Mouse (Mus musculus) adrenal gland, postnatal 36 days (tissue): Measurements from ENCODE around the gene Rps10. TPM values are rescaled to one million over a fixed set of nuclear protein-coding genes. Genes with fewer than 3 reads are reported as not detected.

Experiments
- DNase-seq, 2 experiments: peaks; one replicate each; pipeline ENCODE4 v3.0.0; 2021; ENCODE audit warnings: mixed read lengths in 1 of 2
- long read RNA-seq, 2 experiments: library from polyadenylated mRNA; stranded (forward); transcript quantifications; one replicate each; pipeline ENCODE4 v2.0.0; 2021; ENCODE audit warnings: borderline sequencing depth in 2 of 2
- total RNA-seq, 2 experiments: library from RNA; stranded (reverse); gene quantifications; 2 replicates each; pipeline ENCODE4 v1.2.3; 2021

Gene Rps10
- 1,000 to 10,000 TPM in 1 of 2 experiments, 100 to 1,000 TPM in 1; 945 to 1,005 TPM for total RNA-seq
- long read RNA-seq, experiment 1, transcript Rps10-208 (5 exons, 498 nt): minor isoform, 16 of 296 reads
- long read RNA-seq, experiment 1, transcript Rps10-203 (6 exons, 887 nt): major isoform, 252 of 296 reads
- long read RNA-seq, experiment 1, partial matches to known transcripts: 19 of 296 reads
- long read RNA-seq, experiment 1, other reads (novel, unspliced or antisense): 9 of 296 reads
- long read RNA-seq, experiment 2, transcript Rps10-203 (6 exons, 887 nt): major isoform, 132 of 143 reads
- long read RNA-seq, experiment 2, transcript Rps10-208 (5 exons, 498 nt): minor isoform, 5 of 143 reads
- long read RNA-seq, experiment 2, partial matches to known transcripts: 4 of 143 reads
- long read RNA-seq, experiment 2, other reads (novel, unspliced or antisense): 2 of 143 reads

DNA sequence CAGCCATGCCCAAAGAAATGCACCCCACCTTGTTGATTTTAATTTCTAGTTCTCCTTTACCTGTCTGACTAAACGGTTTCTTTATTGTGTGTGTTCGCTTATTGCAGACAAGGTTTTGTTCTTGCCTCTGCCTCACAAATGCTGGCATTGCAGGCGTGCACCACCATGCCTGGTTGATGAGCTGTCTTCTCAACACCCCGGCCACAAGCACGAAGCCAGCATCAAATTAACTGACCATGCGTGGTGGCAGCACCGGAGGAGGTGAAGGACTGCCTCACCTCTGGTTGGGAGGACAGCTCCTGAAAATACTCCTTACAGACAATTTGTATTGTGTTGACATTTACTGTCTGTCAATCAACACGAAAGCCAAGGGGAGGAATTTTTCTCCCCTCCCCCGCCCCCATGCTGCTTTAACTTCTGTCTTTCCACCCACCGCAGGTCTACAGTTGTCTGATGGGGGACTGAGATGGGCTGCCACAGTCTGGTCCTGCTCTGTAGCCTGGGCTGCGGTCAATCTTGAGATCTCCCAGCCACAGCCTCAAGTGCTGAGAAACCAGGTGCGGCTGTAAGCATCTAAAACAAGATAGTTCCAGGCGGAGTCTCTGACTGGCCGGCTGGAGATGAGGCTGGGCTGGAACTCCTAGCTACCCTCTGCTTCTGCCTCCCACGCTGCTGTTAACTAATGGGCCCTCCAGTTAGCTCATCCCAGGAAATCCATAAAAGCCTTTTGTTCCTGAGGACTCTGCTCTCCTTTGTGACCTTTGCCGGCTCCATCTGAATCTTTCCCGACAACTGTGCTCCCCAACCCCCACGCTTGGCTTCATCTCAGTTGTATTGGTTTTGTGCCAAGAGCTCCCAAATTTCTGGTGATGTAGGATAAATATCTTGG lies at the start of gene Rps10:
Gene Rps10 (minus strand): TSS at position 538 of the 889 bp plus-strand sequence.
- no peak for DNase-seq

DNA sequence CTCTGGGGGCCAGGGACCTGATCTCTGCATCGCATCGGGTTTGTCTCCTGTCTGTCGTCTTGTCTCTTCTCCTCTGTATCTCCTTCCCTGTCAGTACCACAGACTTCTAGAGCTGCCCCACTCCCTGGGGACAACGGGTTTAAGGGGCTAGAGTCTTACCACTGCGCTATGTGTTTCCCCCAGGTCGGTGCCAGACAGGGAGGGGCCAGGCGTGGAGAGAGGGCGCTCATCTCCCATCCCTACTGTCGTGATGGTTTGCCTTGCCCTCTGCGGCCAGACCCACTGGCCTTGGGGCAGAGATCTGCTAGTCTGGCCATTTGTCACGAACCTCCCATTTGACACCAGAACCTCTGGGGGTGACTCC lies 49.1 kb upstream of the Rps10 start:
- DNase-seq: no peak

DNA sequence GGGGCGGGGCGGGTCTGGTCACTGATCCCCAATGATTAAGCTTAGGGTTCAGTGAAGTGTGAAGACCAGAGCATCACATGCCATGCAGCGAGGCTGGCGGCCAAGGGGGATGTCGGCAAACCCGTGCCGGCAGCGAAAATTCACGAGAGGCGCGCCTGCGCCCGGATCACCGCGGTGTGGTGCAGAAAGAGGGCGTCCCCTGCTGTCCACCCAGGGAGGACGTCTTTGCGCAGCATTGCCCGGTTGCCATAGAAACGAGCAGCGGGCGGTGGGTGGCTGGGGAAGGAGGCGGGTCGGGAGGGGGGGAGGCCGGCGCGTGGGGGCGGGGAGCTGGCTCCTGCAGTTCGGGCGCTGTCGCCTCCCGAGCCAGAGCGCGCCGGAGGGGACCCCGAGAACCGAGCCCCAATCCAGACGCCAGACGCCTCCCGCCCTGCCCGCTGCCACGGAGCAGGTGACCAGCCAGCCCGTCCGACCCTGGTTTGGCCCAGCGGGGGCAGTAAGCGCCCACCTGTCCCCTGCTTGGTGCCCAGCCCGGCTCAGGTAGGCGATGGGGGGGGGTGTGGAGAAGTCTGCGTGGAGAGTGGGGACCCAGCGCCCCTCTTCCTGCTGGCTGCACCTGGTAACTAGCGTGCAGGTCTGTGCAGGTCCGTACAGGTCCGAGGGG lies 48.5 kb upstream of the Rps10 start:
- DNase-seq: peak; percentile 68 to 72

DNA sequence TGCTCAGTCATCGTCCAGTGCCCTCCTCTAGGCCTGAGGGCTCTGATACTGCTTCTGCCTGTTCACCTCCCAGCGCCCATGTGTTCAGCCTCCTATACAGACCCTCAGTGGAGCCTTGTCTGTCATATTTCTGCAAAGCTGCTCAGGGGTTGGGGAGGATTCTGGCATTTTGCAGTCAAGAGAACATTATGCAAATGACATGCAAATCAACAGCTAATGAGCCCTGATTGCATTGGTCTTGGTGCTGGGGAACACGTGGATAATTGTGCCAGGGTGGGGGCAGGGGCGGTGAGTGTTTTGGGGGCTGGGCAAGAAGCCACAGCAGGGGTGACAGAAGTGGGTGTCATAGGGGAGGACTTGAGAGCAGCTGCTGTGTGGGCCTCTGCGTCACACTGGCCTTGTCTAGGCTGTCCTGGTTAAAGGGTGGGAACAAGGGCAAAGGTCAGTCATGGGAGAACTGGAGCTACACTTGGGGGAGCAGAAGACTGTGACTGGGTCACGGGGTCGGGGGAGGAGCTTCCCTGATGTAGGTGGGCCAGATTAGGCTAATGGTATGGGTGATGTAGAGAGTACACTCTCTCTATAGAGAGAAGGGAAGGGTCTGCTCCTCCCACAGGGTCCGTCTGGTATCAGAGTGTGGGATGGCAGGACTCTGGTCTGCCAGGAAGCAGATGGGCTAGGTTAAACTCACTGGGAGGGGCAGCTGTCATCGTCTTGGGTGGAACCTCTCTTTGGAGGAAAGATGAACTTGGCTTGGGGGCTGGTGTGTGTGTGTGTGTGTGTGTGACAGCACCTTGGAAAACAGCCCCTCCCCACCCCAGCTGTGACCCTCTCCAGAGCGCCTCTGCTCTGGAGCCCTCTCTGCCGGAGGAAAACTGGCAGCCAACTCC lies 42.7 kb upstream of the Rps10 start:
- no peak for DNase-seq

DNA sequence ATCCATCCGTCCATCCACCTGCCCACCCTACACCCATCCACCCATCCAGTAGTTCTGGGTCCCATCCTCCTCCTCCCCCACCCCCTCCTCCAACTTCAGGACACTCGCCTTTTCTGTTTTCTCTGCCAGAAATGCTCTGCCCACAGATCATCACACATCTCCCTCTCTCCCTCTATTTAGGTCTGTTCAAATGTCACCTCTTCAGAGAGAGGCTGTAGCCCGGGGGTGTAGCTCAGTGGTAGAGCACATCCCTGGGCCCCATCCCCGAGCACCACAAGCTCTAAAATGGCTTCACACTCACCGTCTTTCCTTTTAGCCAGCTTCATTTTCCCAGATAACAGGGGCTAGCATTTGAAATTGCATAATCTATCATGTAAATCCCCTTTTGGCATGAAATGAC lies 41.3 kb upstream of the Rps10 start:
- DNase-seq: no peak

DNA sequence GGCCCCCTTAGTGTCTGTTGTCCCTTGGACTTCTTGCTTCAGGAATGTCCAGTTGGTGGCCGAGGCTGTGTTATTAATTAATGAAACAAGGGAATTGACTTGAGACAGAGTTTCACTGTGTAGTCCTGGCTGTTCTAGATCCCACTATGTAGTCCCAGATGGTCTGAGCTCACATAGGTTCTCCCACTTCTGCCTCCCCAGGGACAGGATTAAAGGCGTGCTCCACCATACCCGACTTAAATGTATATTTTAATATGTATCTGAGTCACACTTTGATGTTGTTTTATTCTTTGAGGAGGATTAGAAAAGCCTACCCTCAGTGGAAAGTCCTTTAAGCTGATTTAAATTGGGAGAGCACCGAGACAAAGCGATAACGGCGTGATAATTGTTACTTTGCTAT lies 39.8 kb upstream of the Rps10 start:
- no peak for DNase-seq

DNA sequence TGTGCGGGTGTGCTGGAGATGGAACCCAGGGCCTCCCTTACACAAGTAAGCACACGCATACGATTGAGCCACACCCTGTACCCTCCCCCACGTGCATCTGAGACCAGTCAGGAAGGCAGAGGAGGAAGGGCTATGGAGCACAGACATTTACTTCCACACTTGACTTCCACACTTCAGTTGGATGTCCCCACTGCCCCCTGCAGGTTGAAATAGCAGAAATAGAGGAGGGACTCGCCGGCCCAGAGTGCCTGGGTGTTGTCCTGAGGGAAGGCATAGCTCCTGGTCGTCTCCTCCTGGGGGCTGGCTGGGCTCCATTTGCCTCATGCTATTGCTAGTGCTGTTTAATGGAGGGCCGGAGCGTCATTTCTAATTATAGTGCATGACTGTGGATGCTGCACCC lies 39.0 kb upstream of the Rps10 start:
- no peak for DNase-seq

DNA sequence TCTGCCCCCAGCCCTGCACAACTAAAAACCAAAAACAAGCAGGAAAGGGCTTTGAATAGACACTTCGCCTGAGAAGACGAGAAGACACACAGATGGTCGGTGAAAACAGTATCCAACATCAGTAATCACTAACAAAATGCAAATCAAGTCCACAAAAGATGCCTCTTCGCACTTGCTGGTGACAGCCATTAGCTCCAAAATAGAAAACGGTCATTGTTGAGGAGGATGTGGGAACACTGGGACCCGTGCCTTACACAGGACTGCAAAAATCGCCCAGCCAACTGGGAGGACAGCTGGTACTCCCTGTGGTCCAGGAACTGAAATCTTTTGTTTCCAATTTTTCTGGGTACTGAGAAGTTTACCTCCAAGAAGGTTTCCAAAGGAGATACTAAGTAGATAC lies 37.5 kb upstream of the Rps10 start:
- no peak for DNase-seq

DNA sequence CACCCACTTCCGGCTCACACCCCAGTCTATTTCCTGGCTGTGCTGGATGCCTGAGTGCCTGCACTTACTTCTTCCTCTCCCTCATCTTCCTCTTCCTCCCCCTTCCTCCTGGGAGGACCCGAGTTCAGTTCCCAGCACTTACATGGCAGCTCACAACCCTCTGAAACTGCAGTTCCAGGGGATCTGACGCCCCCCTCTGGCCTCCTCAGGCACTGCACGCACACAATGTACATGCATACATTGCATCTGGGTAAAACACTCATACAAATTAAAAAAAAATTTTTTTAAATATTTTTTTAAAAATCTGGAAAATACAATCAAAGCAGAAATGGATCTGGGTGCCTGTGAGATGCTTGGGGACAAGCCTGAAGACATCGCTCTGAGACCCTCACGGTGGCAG lies 35.3 kb upstream of the Rps10 start:
- no peak for DNase-seq

DNA sequence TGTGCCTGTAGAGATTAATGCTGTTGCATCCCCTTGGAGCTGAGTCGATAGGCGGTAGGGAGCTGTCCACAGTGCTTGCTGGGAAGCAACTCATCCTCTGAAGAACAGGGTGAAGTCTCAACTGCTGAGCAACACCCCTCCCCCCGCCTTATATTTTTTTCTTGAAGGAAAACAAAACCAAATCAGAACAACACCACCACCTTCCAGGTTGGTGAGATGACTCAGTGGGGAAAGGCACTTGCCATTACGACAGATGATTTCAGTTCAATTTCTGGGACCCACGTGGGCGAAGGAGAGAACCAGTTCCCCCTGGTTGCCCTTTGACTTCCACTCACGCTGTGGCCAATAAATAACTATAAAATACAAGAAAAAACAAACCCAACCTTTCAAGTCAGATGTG lies 22.3 kb upstream of the Rps10 start:
- DNase-seq: no peak

DNA sequence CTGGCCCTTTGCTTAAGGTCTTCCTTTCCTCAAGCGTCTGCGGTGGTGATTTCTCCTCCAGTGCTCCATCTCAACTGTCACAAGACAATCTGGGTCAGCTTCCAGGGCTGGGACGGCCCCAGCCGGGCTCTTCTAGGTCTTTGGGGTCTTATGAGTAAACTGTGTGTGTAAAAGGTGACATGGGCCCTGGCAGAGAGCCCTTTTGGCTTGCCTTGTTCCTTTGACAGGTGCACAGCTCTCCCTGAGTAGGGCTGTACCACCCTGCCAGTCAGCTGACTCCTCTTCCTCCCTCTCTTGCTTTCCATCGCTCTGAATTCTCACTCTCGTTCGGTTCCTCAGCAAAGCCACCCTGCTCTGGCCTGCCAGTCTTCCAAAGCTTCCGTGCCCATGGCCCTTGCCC lies 20.7 kb upstream of the Rps10 start:
- no peak for DNase-seq

DNA sequence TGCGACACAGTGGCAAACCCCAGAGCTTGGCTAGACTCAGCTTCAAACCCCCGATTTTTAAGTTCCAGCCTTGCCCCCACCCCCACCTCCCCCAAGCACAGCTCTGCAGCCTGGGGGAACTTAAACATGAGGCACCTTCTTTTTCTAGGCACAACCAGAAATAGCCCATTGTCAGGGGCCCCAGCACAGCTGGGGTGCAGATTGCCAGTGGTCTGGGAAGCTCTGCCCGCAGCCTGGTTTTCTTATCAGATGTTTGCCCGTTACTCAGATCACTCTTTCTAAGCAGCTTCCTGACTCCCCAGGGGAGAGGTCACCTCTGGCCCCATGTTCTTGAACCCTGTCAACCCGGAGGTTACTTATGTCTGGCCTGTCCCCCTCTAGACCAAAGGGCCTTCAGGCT lies 19.9 kb upstream of the Rps10 start:
- no peak for DNase-seq

DNA sequence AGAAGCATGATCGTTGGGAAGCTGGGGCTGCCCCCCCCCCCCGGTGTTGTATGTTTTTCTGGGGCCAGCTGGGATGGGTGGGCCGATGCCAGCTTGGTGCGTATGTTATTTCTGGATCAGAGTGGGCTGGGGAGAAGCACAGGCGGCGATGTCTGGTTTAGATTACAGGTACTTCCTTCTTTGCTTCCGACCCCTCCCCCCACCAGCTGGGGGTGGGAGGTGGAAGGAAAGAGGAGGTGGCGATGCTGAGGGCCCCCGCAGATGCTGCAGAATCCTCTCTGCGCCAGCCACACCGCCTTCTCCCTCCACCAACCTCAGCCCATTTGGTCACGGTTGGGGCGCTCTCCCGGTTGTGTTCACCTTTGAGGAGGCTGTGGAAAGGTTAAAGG lies 19.5 kb upstream of the Rps10 start:
- DNase-seq: no peak

DNA sequence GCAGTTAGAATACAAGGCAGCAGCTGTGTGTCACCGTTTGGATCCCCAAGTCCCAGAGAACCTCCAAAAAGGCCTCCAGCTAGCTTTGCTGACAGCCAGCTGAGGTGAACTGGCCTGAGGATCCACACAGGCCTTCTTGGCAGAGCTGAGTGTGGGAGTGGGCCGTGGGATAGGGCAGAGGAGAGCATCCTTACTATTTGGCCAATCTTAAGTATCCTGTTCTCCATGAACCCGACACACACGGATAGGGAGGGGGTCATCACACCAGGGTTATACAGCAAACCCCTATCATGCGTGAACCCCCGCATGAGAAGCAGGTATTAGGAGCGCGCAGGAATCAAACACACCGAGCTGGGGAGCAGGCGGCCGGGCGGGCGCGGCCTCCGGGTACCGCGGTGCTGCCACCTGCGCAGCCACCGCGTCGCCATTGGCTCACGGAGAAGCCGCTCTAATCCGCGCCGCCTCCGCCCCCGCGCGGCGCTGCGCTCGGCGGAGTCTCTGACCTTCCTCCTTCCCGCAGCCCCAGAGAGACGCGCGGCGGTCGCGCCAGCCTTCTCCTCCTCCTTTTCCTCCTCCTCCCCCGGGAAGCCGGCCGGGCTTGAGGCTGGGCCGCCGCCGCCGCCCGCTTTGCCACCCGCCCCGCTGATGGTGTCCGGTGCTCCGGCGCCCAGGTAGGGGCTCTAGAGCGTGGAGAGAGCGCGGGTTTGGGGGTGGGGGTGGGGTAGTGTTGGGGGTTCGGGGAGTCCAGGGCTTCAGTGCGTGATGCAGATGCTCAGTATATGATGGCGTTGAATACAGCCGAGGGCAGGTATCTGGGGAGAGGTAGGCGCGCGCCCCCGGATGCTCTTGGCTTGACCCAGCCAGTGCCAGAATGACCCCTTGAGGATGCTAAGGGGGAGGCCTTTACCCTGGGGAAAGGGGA lies 18.9 kb upstream of the Rps10 start, which contains the start of gene Pacsin1:
Gene Pacsin1 (plus strand): TSS at position 421 of the 922 bp plus-strand sequence.
- DNase-seq: peak; percentile 56 to 69

DNA sequence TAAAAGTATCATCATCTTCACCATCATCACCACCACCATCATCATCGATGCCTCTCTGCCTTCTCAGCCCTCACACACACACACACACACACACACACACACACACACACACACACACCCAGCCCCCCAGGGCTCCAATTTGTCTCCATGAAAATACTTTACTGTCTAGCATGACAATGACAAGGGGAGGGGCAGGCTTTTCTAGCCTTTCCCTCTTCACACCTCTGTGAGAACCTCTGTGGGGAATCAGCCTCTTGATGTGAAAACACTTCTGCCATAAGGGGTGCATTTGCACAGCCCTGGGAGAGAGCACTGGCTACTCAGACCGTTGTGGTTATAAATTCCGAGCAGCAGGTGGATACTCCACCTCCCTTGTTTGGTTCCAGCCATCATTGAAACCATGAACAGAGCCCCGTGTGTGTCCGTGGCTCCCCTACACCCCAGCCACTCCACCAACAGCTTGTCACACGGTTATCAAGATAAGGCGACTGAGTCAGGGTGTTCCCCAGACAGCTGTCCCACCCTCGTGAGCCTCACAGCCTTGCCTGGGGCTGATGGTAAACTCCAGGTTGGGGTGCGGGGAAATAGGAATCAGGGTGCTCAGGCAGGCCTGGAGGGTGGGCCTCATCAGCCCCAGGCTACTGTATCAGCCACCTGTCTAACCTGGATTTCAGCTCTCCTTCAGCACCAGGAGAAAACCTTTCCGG lies 16.9 kb upstream of the Rps10 start:
- no peak for DNase-seq

DNA sequence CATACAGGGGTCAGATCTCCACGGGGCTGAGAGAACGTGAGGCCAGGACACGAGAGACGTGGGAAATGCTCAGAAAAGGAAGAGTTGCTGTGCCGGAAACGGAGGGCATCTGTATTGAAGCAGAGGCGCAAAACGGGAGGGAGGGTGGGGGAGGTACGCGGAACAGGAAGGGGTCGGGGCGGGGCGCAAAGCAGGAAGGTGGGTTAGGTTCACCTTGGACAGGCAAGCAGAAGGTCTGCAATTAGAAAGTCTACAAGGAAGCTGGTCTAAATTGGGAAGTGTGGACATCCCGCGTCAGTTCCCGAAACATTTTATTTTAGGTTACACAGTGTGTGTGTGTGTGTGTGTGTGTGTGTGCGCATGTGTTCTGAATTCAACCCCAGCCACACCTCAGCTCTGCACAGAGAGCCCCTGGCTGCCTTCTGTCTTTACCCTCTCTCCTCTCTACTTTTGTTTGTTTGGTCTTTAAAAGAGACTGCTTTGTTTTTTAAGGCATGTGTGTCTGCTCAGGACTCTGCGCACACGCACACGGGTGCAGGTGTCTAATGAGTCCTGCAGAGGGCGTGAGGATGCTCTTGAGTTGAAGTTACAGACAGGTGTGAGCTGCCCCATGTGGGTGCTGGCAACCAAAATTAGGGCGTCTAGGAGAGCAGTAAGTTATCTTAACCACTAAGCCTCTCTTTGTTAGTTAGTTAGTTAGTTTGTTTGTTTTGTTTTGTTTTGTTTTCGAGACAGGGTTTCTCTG lies 15.7 kb upstream of the Rps10 start:
- DNase-seq: no peak

DNA sequence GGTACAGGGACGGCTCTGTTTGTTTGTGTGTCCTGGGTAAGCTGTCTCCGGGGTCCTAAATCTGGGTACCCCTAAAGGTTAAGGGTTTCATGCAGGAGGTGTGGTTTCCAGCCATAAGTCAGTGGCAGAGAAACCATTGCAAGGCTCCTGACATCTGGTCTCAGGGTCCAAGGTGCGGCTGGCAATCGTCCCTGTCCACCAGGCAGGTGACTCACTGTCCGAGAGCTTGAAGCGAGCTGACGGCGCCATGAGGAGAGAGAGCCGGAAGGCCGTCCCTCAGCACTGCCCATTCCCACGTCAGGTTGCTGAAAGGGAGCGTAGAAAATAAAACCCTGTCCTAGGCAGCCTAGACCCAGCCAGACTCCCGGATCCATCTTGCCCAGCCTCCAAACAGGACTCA lies 14.1 kb upstream of the Rps10 start:
- DNase-seq: peak in 1 of 2 experiments; percentile 31

DNA sequence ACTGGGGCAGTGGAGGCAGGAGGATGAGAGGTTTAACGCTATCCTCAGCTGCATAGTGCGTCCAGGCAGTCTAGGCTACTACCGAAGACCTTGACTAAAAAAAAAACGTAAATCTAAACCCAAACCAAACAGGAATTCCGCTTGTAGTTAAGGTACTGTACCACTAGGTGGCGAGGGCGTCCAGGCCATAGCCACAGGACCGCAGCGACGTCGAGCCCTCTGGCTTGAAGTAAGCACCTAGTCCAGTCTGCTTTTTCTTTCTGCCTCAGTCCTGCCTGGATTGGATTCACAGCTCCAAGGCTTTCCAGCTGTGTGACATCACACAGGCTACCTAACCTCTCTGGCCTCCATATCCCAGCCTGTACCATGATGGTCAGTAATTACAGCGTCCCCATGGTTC lies 13.7 kb upstream of the Rps10 start:
- DNase-seq: peak; percentile 76 to 83

DNA sequence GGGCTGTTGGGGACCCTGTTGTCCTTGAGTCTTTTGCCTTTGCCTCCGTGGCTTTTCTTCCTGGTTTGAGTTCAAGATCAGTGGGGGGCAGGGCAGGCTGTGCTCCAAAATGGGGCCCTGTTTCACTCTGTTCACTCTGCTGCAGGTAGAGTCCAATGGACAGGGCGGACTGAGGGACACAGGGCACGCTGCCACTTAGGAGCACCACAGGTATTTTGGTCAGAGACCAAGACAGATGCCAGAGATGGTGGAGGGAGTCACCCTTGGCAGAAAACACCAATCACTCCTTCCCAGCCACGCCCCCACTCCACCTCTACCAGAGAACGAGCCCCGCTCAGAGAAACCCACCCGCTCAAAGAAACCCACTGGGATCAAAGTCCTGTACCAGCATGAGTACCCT lies 9.3 kb upstream of the Rps10 start:
- DNase-seq: no peak
